Mouse (Mus musculus) hindbrain, postnatal 0 days (tissue): ENCODE measurements around the gene Lysmd4. TPM values are rescaled to one million over a fixed set of nuclear protein-coding genes. Genes with fewer than 3 reads are reported as not detected.

Experiments used
- ATAC-seq: fragments of 200-750 bp; cut with Nextera tagmentation; 2 replicates; pipeline ENCODE4 v1.8.0; 2017; ENCODE audit warnings: mild to moderate bottlenecking, moderate TSS enrichment, moderate library complexity
- DNase-seq: peaks from one replicate; pipeline ENCODE4 v3.0.0-alpha.2; 2015; ENCODE audit warnings: low spot score
- H3K27ac ChIP-seq: fragments of 300-500 bp; sonication (generic); 2 replicates; pipeline ENCODE4 v1.5.1; 2014; ENCODE audit warnings: mild to moderate bottlenecking
- H3K27me3 ChIP-seq: fragments of 300-500 bp; sonication (generic); 2 replicates; pipeline ENCODE4 v1.6.1; 2014; ENCODE audit warnings: low read length, mixed read lengths; ENCODE audit not compliant: insufficient read depth
- H3K36me3 ChIP-seq: fragments of 300-500 bp; sonication (generic); 2 replicates; pipeline ENCODE4 v1.6.1; 2014; ENCODE audit warnings: low read length, mixed read lengths; ENCODE audit not compliant: insufficient read depth
- H3K4me1 ChIP-seq: fragments of 300-500 bp; sonication (generic); 2 replicates; pipeline ENCODE4 v1.6.1; 2014; ENCODE audit warnings: antibody characterized with exemption, low read length, mixed read lengths; ENCODE audit not compliant: insufficient read depth
- H3K4me2 ChIP-seq: fragments of 300-500 bp; sonication (generic); 2 replicates; pipeline ENCODE4 v1.6.1; 2014; ENCODE audit warnings: low read depth, mild to moderate bottlenecking, low read length, moderate library complexity, mixed read lengths
- H3K4me3 ChIP-seq: fragments of 300-500 bp; sonication (generic); 2 replicates; pipeline ENCODE4 v1.5.1; 2014; ENCODE audit warnings: low read length
- H3K9ac ChIP-seq: fragments of 300-500 bp; sonication (generic); replicated peaks from 2 replicates; pipeline ENCODE4 v1.6.1; 2014; ENCODE audit warnings: mild to moderate bottlenecking, low read length, moderate library complexity, mixed read lengths
- H3K9me3 ChIP-seq: fragments of 300-500 bp; sonication (generic); 2 replicates; pipeline ENCODE4 v1.6.1; 2016; ENCODE audit warnings: low read length, mixed read lengths
- CTCF ChIP-seq: IDR thresholded peaks from 2 replicates; pipeline ENCODE4 v1.5.1; 2016; ENCODE audit warnings: antibody characterized with exemption, control low read depth, low read depth
- WGBS: fragments of 180-500 bp; shearing (Covaris S2); extraction: QIAGEN DNeasy Blood & Tissue Kit; methylation state at CpG from one replicate; pipeline ENCODE4 v1.1.7; 2014; 5-methylcytosine and 5-hydroxymethylcytosine counted together
- polyA plus RNA-seq: library from polyadenylated mRNA; unstranded; fragments of >200 nt; fragmentation: Nextera tagmentation; extraction: Ambion mirVana; gene quantifications from 2 replicates; pipeline ENCODE4 v1.2.1, GENCODE M21; 2015
- total RNA-seq: library from RNA; depleted of rRNA; stranded (reverse); fragments of >200 nt; gene quantifications from 2 replicates; pipeline ENCODE4 v1.2.3, GENCODE M21; 2014

Lysmd4 gene
- total and polyA plus RNA-seq, 2 experiments from 2014 or later: 41.9 to 44.6 TPM

- Histone ChIP-seq H3K9ac (no peak overlapping the region), H3K27ac (no peak overlapping the region), H3K27me3 (no peaks in the 10 kb centered on the region), H3K9me3 (no peaks in the 10 kb centered on the region), H3K4me2 (no peak overlapping the region), H3K4me1 (0 out of 2 replicates have a peak, but pooled peaks cover 3% of the 10 kb centered on the region), H3K4me3 (no peak overlapping the region), H3K36me3 (no peaks in the 10 kb centered on the region)
- DNase-seq (no peak), ATAC-seq (peak; percentile 39; the same call in 1 of the 2 replicates)
- TF ChIP-seq CTCF: peak; percentile 84
- WGBS: 81% methylated on average over 3 of the region's 3 CpGs
Observed at GRCm38 (mm10) chr7:67217025-67217424, 5.3 kb upstream of the Lysmd4 start.

- H3K9me3 ChIP-seq: no peaks in the 10 kb centered on the region
- H3K27me3 ChIP-seq: no peaks in the 10 kb centered on the region
- peaks cover 15% of the 10 kb centered on the region; the same call in 1 of the 2 replicates for H3K36me3 ChIP-seq
- WGBS: 76% methylated on average over 15 of the region's 15 CpGs
- no peak overlapping the region for H3K9ac ChIP-seq
- peak; percentile 20 for DNase-seq
- no peak for TF ChIP-seq CTCF
- H3K27ac ChIP-seq: no peak overlapping the region
- no peak overlapping the region for H3K4me3 ChIP-seq
- no peak overlapping the region for H3K4me2 ChIP-seq
- ATAC-seq: no peak
- peaks cover 12% of the 10 kb centered on the region; the same call in 1 of the 2 replicates for H3K4me1 ChIP-seq
Observed at GRCm38 (mm10) chr7:67225943-67226625, 3.7 kb downstream of the Lysmd4 start.

GRCm38 (mm10) chr7:67227538-67227937 lies 5.2 kb downstream of the Lysmd4 start:
- Histone ChIP-seq H3K27me3 (no peaks in the 10 kb centered on the region), H3K4me3 (no peak overlapping the region), H3K4me1 (peaks cover 8% of the 10 kb centered on the region; the same call in 1 of the 2 replicates), H3K27ac (no peak overlapping the region), H3K9me3 (no peaks in the 10 kb centered on the region), H3K36me3 (peaks cover 17% of the 10 kb centered on the region; the same call in 1 of the 2 replicates), H3K9ac (no peak overlapping the region), H3K4me2 (no peak overlapping the region)
- no peak for ATAC-seq
- 72% methylated on average over 1 of the region's 1 CpGs for WGBS
- no peak for TF ChIP-seq CTCF
- no peak for DNase-seq

GRCm38 (mm10) chr7:67228390-67228789 lies 6.0 kb downstream of the Lysmd4 start:
- no peak overlapping the region for H3K4me2 ChIP-seq
- DNase-seq: peak; percentile 30
- peak; percentile 53; the same call in 1 of the 2 replicates for ATAC-seq
- TF ChIP-seq CTCF: no peak
- H3K9me3 ChIP-seq: no peaks in the 10 kb centered on the region
- H3K27me3 ChIP-seq: no peaks in the 10 kb centered on the region
- peaks cover 1% of the 10 kb centered on the region; the same call in 1 of the 2 replicates for H3K4me1 ChIP-seq
- WGBS: 56% methylated on average over 3 of the region's 3 CpGs
- H3K27ac ChIP-seq: no peak overlapping the region
- H3K36me3 ChIP-seq: peaks cover 18% of the 10 kb centered on the region; the same call in 1 of the 2 replicates
- no peak overlapping the region for H3K4me3 ChIP-seq
- no peak overlapping the region for H3K9ac ChIP-seq

- Histone ChIP-seq H3K36me3 (peaks cover 18% of the 10 kb centered on the region; the same call in 1 of the 2 replicates), H3K4me1 (no peaks in the 10 kb centered on the region), H3K9ac (no peak overlapping the region), H3K4me2 (no peak overlapping the region), H3K27ac (no peak overlapping the region), H3K27me3 (no peaks in the 10 kb centered on the region), H3K4me3 (no peak overlapping the region), H3K9me3 (no peaks in the 10 kb centered on the region)
- ATAC-seq (peak; percentile 58; the same call in 1 of the 2 replicates), DNase-seq (peak; percentile 57)
- WGBS: 59% methylated on average over 5 of the region's 5 CpGs
- peak; percentile 73 for TF ChIP-seq CTCF
Observed at GRCm38 (mm10) chr7:67228891-67229602, 6.7 kb downstream of the Lysmd4 start.

GRCm38 (mm10) chr7:67229701-67230100 lies 7.4 kb downstream of the Lysmd4 start:
- no peaks in the 10 kb centered on the region for H3K27me3 ChIP-seq
- H3K4me2 ChIP-seq: no peak overlapping the region
- H3K9me3 ChIP-seq: no peaks in the 10 kb centered on the region
- no peak overlapping the region for H3K27ac ChIP-seq
- no peaks in the 10 kb centered on the region for H3K4me1 ChIP-seq
- 80% methylated on average over 3 of the region's 3 CpGs for WGBS
- DNase-seq (no peak), ATAC-seq (no peak)
- no peak for TF ChIP-seq CTCF
- H3K9ac ChIP-seq: no peak overlapping the region
- no peak overlapping the region for H3K4me3 ChIP-seq
- H3K36me3 ChIP-seq: peaks cover 24% of the 10 kb centered on the region; the same call in 1 of the 2 replicates
